Mouse (Mus musculus) myocyte (in vitro differentiated cells): Measurements from ENCODE around the gene Dennd4a. TPM values are rescaled to one million over a fixed set of nuclear protein-coding genes. Genes with fewer than 3 reads are reported as not detected.

Source experiments
- H3K27me3 ChIP-seq: one replicate; pipeline ENCODE4 v1.6.1; 2011; ENCODE audit not compliant: control insufficient read depth, insufficient read depth, insufficient read length
- H3K36me3 ChIP-seq: one replicate; pipeline ENCODE4 v1.6.1; 2011; ENCODE audit not compliant: control insufficient read depth, insufficient read depth
- H3K4me2 ChIP-seq: one replicate; pipeline ENCODE4 v1.6.1; 2011; ENCODE audit warnings: low read depth, control low read depth
- H3K4me3 ChIP-seq: one replicate; pipeline ENCODE4 v1.5.1; 2011; ENCODE audit warnings: mild to moderate bottlenecking, control low read depth, moderate library complexity
- H3K79me2 ChIP-seq: one replicate; pipeline ENCODE4 v1.6.1; 2011; ENCODE audit not compliant: control insufficient read depth, insufficient read depth
- H3ac ChIP-seq: one replicate; pipeline ENCODE4 v1.6.1; 2011; ENCODE audit not compliant: control insufficient read depth, insufficient read length
- CEBPB ChIP-seq: IDR thresholded peaks from 2 replicates; pipeline ENCODE4 v1.6.1; 2011; ENCODE audit warnings: mild to moderate bottlenecking, moderate library complexity; ENCODE audit not compliant: poor library complexity, insufficient read depth, severe bottlenecking
- E2F4 ChIP-seq: IDR thresholded peaks from one replicate; pipeline ENCODE4 v1.6.1; 2011; ENCODE audit warnings: mild to moderate bottlenecking, control low read depth, moderate library complexity; ENCODE audit not compliant: insufficient read depth
- MAX ChIP-seq: IDR thresholded peaks from one replicate; pipeline ENCODE4 v1.6.1; 2011; ENCODE audit warnings: low read depth, mild to moderate bottlenecking, control low read depth
- MYOD1 ChIP-seq, 3 experiments: IDR thresholded peaks; one replicate each; pipeline ENCODE4 v1.6.1; 2011; ENCODE audit warnings: control low read depth in 2 of 3, low read depth in 2 of 3, mild to moderate bottlenecking in 2 of 3, moderate library complexity in 1 of 3; ENCODE audit not compliant: insufficient read length in 2 of 3, control insufficient read depth in 1 of 3
- MYOG ChIP-seq, 3 experiments: IDR thresholded peaks; one replicate each; pipeline ENCODE4 v1.6.1; 2011; ENCODE audit warnings: control low read depth in 2 of 3, low read depth in 2 of 3, mild to moderate bottlenecking in 2 of 3; ENCODE audit not compliant: insufficient read length in 2 of 3, control insufficient read depth in 1 of 3, insufficient read depth in 1 of 3
- POLR2A ChIP-seq: IDR thresholded peaks from one replicate; pipeline ENCODE4 v1.6.1; 2011; ENCODE audit warnings: low read depth, mild to moderate bottlenecking, control low read depth, moderate library complexity; ENCODE audit not compliant: insufficient read length
- POLR2AphosphoS2 ChIP-seq: IDR thresholded peaks from one replicate; pipeline ENCODE4 v1.6.1; 2011; ENCODE audit warnings: low read depth, control low read depth; ENCODE audit not compliant: insufficient read length
- REST ChIP-seq: IDR thresholded peaks from one replicate; pipeline ENCODE4 v1.6.1; 2011; ENCODE audit warnings: mild to moderate bottlenecking, control low read depth, moderate library complexity; ENCODE audit not compliant: insufficient read depth, insufficient read length
- SRF ChIP-seq: IDR thresholded peaks from one replicate; pipeline ENCODE4 v1.6.1; 2011; ENCODE audit warnings: low read depth; ENCODE audit not compliant: control insufficient read depth, insufficient read length
- TCF12 ChIP-seq: IDR thresholded peaks from one replicate; pipeline ENCODE4 v1.6.1; 2011; ENCODE audit warnings: mild to moderate bottlenecking, control low read depth; ENCODE audit not compliant: poor library complexity, insufficient read depth, severe bottlenecking
- TCF3 ChIP-seq: IDR thresholded peaks from one replicate; pipeline ENCODE4 v1.6.1; 2011; ENCODE audit warnings: low read depth, control low read depth; ENCODE audit not compliant: insufficient read length
- USF1 ChIP-seq: IDR thresholded peaks from one replicate; pipeline ENCODE4 v1.6.1; 2011; ENCODE audit warnings: low read depth, mild to moderate bottlenecking, control low read depth, moderate library complexity
- polyA plus RNA-seq: library from polyadenylated mRNA; unstranded; fragments of >200 nt; fragmentation: generic; extraction: Trizol; gene quantifications from one replicate; pipeline ENCODE4 v1.2.1, GENCODE M21; 2012; ENCODE audit warnings: missing spikeins

Gene Dennd4a
- polyA plus RNA-seq, 1 experiment: 5.0 TPM

DNA sequence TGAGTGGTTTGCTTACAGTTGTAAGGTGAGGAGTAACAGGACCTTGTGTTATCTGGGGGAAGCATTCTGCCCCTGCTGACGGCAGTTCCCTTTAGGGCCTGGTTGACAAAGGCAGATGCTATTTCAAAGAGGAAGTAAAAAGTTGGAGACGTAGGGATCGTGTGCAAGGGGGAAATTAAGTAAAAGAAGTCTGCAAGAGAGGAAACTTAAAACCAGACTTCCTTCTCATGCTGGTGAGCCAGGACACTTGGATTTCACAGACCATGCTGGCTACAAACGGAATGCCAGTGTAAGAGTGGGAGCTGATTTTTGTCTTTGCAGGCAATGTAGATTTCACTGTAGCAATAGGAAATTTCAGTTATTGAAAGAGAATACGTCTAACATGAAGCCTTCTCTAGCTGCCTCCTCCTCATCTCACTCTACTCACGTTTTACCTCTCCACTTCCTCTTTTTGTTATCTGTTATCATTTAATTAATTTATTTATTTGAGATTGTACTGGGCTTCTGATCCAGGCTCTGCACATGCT lies 19.0 kb downstream of the Dennd4a start:
- no peak for TF ChIP-seq E2F4
- TF ChIP-seq SRF: no peak
- TF ChIP-seq TCF3: no peak
- no peak for TF ChIP-seq MYOD1 (IDR thresholded peaks at IDR 0.05; ENCODE audit: control insufficient read depth in 1 of 3, insufficient read length in 2 of 3, low read depth in 2 of 3)
- no peak for TF ChIP-seq POLR2AphosphoS2
- no peak for TF ChIP-seq USF1
- TF ChIP-seq MAX: no peak
- TF ChIP-seq TCF12: no peak
- no peak for TF ChIP-seq REST
- TF ChIP-seq MYOG (IDR thresholded peaks at IDR 0.05; ENCODE audit: control insufficient read depth in 1 of 3, insufficient read depth in 1 of 3, insufficient read length in 2 of 3, low read depth in 2 of 3): no peak
- no peak for TF ChIP-seq POLR2A
- no peak for TF ChIP-seq CEBPB
- H3ac ChIP-seq: no peak overlapping the region
- no peak overlapping the region for H3K4me3 ChIP-seq
- no peaks in the 10 kb centered on the region for H3K36me3 ChIP-seq
- no peaks in the 10 kb centered on the region for H3K27me3 ChIP-seq
- H3K79me2 ChIP-seq: peaks cover 14% of the 10 kb centered on the region
- peak overlapping the region; percentile 45 for H3K4me2 ChIP-seq

DNA sequence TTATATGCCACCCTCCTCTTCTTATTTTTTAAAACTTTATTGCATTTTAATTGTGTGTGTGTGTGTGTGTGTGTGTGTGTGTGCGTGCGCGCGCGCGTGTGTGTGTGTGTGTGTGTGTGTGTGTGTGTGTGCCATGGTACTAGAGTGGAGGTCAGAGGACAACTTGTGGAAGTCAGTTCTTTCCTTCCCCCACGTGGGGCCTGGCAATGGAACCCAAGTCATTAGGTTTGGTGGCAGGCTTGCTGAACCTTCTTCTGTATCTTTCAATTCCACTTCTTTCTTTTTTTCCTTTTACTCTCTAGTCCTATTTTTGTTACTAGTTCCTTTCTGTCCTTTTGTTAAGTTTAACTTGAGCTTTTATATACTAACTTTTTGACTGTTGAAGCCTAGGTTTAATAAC lies 19.5 kb downstream of the Dennd4a start:
- H3K4me3 ChIP-seq: no peak overlapping the region
- no peaks in the 10 kb centered on the region for H3K27me3 ChIP-seq
- H3ac ChIP-seq: no peak overlapping the region
- TF ChIP-seq POLR2AphosphoS2 (no peak), POLR2A (no peak), REST (no peak), E2F4 (no peak), SRF (no peak), TCF3 (no peak), MAX (no peak), MYOD1 (IDR thresholded peaks at IDR 0.05; ENCODE audit: control insufficient read depth in 1 of 3, insufficient read length in 2 of 3, low read depth in 2 of 3) (no peak), TCF12 (no peak), USF1 (no peak), CEBPB (no peak), MYOG (IDR thresholded peaks at IDR 0.05; ENCODE audit: control insufficient read depth in 1 of 3, insufficient read depth in 1 of 3, insufficient read length in 2 of 3, low read depth in 2 of 3) (no peak)
- H3K36me3 ChIP-seq: no peaks in the 10 kb centered on the region
- H3K79me2 ChIP-seq: peaks cover 10% of the 10 kb centered on the region
- H3K4me2 ChIP-seq: no peak overlapping the region

DNA sequence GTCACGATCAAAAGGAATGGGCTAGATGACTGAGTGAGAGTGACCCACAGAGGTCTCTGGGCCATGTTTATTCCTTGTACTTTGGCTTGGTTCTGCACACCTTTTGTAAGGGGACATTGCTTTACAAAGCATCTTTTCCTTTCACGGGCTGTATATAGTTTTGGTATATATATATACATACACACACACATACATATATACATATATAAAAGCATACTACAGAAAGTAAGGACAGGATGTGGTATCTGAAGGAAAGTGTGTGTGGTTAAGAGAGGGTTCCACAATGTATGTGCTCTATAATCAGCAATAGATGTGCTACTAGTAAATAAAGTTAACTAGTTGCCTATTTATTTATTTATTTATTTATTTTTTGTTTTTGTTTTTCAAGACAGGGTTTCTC lies 20.6 kb downstream of the Dennd4a start:
- Histone ChIP-seq H3K79me2 (peaks cover 5% of the 10 kb centered on the region), H3ac (no peak overlapping the region), H3K4me2 (no peak overlapping the region), H3K27me3 (no peaks in the 10 kb centered on the region), H3K4me3 (no peak overlapping the region), H3K36me3 (no peaks in the 10 kb centered on the region)
- TF ChIP-seq TCF3 (no peak), POLR2AphosphoS2 (no peak), CEBPB (no peak), SRF (no peak), USF1 (no peak), TCF12 (no peak), REST (no peak), E2F4 (no peak), MYOD1 (IDR thresholded peaks at IDR 0.05; ENCODE audit: control insufficient read depth in 1 of 3, insufficient read length in 2 of 3, low read depth in 2 of 3) (no peak), MAX (no peak), POLR2A (no peak), MYOG (IDR thresholded peaks at IDR 0.05; ENCODE audit: control insufficient read depth in 1 of 3, insufficient read depth in 1 of 3, insufficient read length in 2 of 3, low read depth in 2 of 3) (no peak)

DNA sequence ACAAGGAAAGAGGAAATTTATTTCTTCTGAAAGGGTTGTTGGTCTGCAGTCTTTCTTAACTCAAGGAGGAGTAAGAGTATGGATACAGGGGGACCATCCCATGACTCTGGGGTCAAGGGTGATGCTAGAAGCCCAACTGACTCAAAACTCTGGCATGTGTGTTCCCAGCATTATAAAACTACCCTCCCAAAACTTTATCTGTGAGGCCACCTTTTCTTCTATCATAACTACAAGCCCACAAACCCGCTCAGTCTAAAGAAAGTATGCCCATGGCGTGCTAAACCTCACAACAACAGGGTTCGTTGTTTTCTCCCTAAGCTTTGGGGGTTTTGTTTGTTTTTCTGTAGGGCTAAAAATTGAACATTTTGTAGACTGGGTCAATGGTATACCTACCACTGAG lies 23.3 kb downstream of the Dennd4a start:
- Histone ChIP-seq H3ac (no peak overlapping the region), H3K79me2 (no peaks in the 10 kb centered on the region), H3K36me3 (peaks cover 7% of the 10 kb centered on the region), H3K4me2 (no peak overlapping the region), H3K4me3 (no peak overlapping the region), H3K27me3 (no peaks in the 10 kb centered on the region)
- TF ChIP-seq E2F4: no peak
- no peak for TF ChIP-seq TCF3
- TF ChIP-seq MYOD1 (IDR thresholded peaks at IDR 0.05; ENCODE audit: control insufficient read depth in 1 of 3, insufficient read length in 2 of 3, low read depth in 2 of 3): no peak
- TF ChIP-seq CEBPB: no peak
- TF ChIP-seq TCF12: no peak
- no peak for TF ChIP-seq POLR2AphosphoS2
- no peak for TF ChIP-seq REST
- TF ChIP-seq SRF: no peak
- TF ChIP-seq USF1: no peak
- no peak for TF ChIP-seq POLR2A
- TF ChIP-seq MAX: no peak
- TF ChIP-seq MYOG (IDR thresholded peaks at IDR 0.05; ENCODE audit: control insufficient read depth in 1 of 3, insufficient read depth in 1 of 3, insufficient read length in 2 of 3, low read depth in 2 of 3): no peak

DNA sequence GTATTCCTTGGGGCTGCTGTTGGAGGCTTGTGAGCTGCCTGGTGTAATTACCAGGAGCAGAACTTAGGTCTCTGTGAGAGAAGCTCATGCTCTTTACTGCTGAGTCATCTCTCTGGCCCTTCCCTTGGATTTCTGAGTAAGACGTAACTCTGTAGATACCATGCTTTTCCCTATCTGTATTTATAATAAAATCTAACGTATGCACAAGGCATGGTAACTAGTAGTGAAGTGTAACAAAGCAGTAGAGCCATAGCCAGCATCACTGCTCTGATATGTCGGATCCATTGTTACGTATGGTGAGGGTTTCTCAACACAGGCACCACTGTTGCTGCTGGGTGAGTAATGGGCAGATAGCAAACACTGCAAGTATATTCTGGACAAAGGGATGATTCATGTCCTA lies 34.2 kb downstream of the Dennd4a start:
- no peak overlapping the region for H3K4me2 ChIP-seq
- H3K79me2 ChIP-seq: no peaks in the 10 kb centered on the region
- no peaks in the 10 kb centered on the region for H3K27me3 ChIP-seq
- TF ChIP-seq TCF12 (no peak), POLR2A (no peak)
- H3ac ChIP-seq: no peak overlapping the region
- H3K36me3 ChIP-seq: peaks cover 22% of the 10 kb centered on the region
- H3K4me3 ChIP-seq: no peak overlapping the region
